Mouse (Mus musculus): ENCODE results near the gene Ankle1.
"Not testable (repeated sequence)": the region's sequence is repeated elsewhere in the genome, so short reads cannot be mapped to it uniquely, and the experiment has no call there.

Ankle1 gene

DNA sequence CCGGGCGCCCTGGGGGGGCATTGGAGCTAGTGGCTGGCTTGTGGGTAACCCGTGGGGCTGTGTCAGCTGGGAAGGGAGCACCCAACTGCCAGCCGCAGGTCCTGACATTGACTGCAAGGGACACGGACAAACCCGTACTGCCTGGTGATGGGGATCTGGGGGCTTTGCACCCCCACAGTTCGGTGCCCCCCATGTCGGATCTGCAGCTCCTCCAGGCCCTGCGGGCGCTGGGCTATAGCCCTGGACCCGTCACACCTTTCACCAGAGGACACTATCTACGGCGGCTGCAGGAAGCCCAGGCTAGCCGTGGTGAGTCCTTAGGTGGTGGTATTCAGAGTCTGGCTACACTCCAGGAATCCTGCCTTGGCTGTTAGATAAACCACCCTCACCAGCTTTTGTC, 1.6 kb downstream of the Ankle1 start:
- no peak for DNase-seq (ENCODE audit: low spot score in 2 of 2)

DNA sequence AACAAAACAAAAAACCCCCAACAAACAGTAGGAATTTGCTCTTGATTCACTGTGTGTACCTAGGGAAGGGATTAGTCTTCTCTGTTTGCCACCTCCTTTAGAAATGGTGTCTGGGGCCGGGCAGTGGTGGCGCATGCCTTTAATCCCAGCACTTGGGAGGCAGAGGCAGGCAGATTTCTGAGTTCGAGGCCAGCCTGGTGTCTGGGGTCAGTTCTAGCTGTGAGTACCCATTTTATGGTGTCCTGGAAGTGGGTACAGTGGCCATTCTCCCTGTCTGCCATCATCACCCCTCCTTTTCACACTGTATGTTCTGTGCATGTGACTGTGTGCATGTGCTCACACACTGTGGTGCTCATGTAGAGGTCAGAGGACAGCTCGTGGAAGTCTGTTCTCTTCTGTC, 2.4 kb downstream of the Ankle1 start:
- no peak for DNase-seq (ENCODE audit: low spot score in 2 of 2)

DNA sequence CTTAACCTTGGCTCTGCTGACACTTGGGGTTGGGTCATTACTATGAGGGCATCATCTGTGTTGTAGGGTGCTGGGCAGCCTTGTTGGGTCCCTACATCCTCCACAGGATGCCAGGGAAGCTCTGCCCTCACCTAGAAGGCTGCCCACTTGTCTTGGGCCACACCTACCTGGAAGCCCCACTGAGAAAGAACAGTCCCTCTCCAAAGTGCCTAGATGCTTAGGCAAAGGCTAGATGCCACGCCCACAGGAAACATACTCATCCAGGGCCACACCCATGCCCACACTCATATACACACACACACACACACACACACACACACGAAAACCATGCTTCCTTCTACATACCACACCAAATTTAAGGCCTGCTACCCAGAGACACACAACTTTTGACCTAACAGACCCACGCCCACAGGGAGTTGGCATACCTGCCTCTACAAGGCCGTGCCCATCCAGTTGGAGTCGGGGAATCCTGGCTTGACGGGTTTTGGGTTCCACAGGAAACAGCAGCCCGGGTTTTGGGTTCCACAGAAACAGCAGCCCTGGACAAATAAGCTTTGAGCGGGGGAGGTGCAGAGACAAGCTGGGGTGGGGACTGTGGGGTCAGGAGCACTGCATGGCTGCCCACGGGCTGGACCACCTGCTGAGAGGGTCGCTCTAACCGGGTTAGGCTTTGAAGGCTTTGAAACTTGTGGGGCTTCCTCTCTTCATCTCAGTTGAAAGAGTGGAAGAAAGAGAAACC, 5.9 kb downstream of the Ankle1 start:
- DNase-seq (ENCODE audit: low spot score in 2 of 2): no peak

DNA sequence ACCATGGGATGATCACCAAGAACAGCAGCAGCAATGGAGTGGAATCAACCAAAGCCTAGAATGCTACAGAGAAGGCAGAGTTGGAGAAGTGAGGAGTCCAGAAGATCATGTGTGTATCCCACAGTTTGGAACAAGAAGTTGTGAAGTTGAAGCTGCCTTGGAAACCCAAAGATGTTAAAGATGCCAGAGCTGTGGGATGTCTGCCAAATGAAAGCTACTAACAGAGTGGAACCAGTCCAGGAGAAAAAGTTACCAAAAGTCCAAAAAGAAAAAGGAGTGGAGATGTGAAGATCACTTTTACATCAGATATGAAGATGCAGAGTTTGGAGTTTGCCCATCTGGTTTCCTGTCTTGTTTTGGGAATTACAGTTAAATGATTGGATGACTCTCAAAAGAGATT, 16.3 kb downstream of the Ankle1 start:
- DNase-seq (ENCODE audit: low spot score in 2 of 2): no peak

DNA sequence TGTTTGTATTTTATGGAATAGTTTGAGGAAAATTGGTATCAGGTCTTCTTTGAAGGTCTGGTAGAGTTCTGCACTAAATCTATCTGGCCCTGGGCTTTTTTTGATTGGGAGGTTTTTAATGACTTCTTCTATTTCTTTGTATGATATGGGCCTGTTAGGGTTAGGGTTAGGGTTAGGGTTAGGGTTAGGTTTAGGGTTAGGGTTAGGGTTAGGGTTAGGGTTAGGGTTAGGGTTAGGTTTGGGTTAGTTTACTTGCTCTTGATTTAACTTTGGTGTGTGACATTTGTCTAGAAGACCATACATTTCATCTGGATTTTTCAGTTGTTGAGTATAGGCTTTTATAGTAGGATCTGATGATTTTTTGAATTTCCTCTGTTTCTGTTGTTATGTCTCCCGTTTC, 27.1 kb downstream of the Ankle1 start:
- DNase-seq (ENCODE audit: low spot score in 2 of 2): not testable (repeated sequence)

DNA sequence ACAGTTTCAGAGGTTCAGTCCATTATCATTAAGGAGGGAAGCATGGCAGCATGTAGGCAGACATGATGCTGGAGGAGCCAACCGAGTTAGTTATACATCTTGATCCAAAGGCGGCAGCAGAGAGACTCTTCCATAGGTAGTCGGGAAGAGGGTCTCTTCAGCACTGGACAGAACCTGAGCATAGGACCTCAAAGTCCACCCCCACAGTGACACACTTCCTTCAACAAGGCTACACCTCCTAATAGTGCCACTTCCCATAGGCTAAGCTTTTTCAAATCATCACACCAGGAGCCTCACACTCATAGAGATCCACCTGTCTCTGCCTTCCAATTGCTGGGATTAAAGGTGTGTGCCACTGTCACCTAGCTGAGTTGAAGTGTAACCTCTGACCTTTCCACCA, 31.2 kb downstream of the Ankle1 start:
- no peak for DNase-seq (ENCODE audit: low spot score in 2 of 2)

DNA sequence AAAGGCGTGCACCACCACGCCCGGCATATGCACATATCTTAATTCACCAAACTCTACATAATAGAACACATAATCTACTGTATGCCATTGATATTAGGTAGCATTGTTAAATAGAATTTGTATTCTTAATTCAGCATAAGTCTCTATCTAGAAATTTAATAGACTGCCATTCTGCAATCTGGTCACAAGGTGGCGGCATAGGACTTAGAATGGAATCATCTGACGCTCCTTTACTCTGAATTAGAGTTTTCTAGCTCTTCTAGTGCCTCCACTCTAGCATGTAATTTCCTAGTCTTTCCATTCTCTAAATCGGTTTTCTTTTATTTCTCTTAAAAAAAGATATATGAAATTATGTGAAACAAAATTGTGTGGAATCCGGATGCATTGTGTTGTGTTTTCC, 35.6 kb downstream of the Ankle1 start:
- DNase-seq (ENCODE audit: low spot score in 2 of 2): no peak

DNA sequence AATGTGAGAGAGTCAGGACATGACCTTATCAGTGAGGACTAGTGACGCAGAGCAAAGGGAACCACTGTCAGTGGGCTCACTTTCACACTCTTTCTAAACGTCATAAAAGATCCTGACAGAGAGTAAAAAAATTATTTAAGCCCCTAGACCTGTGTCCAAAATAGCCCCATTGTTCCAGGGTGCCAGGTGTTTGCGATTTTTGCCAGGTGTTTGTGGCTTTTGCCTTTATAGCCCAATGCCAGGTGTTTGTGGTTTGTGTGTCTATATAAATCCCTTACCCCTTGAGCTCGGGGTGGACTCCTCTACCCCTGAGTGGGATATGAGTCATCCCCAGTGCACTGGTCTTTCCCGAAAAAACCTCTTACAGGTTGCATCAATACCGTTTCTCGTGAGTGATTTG, 39.3 kb downstream of the Ankle1 start:
- DNase-seq (ENCODE audit: low spot score in 2 of 2): no peak

DNA sequence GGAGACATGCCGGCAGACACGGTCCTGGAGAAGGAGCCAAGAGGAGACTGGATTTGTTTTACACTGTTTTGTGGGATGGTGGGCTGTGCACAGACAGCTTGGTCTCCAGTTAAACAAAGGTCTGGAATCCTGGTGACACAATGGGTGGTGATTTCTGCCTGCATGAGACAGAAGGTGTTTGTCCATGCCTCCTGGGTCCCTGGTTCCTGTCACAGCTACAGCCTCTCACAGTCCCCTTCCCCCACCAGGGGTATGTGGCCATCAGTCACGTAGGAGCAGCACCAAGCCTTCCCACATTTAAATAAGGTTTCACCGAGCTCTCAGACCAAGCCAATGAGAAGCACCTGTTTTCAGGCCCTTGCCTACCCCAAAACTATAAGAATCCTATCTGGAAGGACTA, 45.5 kb downstream of the Ankle1 start:
- DNase-seq (ENCODE audit: low spot score in 2 of 2): no peak

DNA sequence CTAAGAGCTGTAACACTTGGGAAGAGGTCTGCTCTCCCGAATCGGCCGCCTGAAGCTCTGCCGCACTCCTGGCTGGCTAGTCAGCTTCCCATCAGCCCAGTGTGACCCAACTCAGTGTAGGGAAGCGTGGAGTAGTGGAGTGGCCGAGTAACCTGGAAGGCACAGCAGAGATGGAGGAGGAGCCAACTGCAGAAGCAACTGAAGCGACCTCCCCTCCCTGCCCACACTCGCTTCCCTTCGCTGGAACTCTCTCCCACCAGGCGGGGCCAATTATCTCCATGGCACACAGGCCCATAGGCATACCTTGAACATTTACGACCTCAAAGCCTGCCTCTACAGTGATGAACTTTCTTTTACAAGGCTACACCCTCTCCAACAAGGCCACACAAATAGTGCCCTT, 46.0 kb downstream of the Ankle1 start:
- DNase-seq (ENCODE audit: low spot score in 2 of 2): no peak

DNA sequence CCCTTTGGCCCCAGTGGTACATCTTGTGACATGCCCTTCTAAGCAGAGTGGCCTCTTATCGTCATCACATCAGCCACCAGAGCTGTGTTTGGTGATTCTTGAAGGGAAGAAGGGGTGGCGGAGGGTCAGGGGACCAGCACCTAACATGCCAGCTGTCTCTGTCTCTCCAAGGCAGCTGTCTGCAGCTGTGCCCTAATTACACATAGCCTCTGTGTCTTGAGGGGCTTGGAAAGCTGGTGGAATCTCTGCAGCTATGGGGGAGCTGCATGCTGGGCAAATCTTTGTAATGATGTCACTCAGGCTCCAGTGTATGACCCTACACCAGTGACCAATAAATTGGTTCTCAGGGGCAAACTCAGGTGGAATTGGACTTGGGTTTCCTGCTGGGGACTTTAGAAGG, 46.9 kb downstream of the Ankle1 start:
- DNase-seq (ENCODE audit: low spot score in 2 of 2): peak in 1 of 2 experiments; percentile 2

DNA sequence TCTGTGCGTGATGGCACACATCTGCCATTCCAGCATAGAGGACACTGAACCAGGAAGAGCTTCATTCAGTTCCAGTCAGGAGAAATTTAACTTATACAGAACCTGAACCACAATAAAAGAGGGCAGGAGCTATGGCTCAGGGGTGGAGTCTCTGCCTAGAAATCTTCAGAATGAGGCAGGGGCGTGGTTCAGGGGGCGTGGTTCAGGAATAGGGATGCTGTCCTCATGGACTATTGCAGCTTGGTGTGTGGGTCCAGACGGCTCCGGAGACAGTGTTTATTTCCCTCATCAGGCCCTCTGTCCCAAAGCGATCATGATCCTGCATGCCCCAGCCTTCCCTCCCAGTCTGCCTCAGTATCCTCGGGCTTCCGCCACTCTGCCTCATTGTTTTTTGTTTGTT, 48.9 kb downstream of the Ankle1 start:
- DNase-seq (ENCODE audit: low spot score in 2 of 2): peak in 1 of 2 experiments; percentile 3

DNA sequence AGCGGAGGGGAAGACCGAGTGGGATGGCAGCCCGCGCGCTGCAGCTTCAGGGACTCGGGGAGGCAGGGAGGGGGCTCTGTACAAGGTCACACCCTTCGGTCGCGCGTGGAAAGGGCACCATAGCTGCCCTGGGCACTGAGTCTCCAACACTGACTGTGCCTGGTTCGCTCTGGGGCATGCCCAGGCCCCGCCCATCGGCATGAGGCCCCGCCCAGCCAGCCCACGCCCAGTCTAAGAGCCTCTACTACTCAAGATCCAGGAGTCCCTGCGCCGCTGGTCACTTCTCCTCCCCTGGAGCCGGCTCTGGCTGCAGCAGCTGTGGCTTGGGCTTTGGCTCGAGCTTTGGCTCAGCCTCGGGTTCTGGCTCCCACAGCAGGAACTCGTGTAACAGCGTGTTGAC, 51.1 kb downstream of the Ankle1 start:
- DNase-seq (ENCODE audit: low spot score in 2 of 2): peak in 1 of 2 experiments; percentile 7

DNA sequence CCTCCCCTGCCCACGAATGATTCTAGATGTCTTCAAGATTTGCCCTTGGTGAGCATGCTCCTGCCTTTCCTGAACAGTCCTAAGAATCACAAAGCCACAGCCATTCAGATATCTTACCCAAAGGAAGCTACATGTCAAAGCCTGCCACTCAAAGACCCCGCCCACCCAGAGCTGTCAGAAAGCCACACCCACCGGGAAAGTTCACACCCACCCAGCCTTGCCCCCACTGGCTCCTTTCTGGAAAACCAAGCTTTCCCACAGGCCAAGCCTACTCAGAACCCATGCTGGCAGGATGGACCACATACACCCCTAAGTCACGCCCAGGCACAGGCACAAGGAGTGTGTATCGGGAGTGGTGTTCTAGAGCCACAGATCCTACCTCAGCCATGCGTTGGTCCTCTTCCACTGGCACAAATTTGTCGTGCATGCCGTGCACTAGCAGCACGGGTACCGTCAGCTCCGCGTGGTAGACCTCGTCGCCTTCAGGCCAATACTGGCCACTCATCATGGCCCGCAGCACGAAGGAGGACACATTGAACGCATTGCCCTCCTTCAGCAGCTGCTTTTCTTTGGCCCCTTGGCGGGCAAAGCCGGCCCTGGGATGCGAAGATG, 52.0 kb downstream of the Ankle1 start:
- DNase-seq (ENCODE audit: low spot score in 2 of 2): peak; percentile 9 to 18
